Mouse (Mus musculus): ENCODE measurements around the gene Agap1.

GRCm38 (mm10) chr1:89928676-89929075, 474.1 kb downstream of the Agap1 start:
- TF ChIP-seq CTCF (conservative IDR thresholded peaks at IDR 0.05; ENCODE audit: insufficient read depth, insufficient read length, low read depth, low read length), result no peak
- TF ChIP-seq POLR2A (IDR thresholded peaks at IDR 0.05; ENCODE audit: low read depth, low read length), result no peak

Measured in kidney, adult 2 months (tissue).